Mouse (Mus musculus) stomach, postnatal 0 days (tissue): ENCODE measurements around the gene Mrfap1. TPM values are rescaled to one million over a fixed set of nuclear protein-coding genes. Genes with fewer than 3 reads are reported as not detected.
A peak's percentile ranks its signal among the peaks of the same experiment; 100 is the strongest.

Experiments
- ATAC-seq: fragments of 200-750 bp; cut with Nextera tagmentation; 2 replicates; pipeline ENCODE4 v1.8.0; 2017; ENCODE audit not compliant: low FRiP score, low TSS enrichment
- DNase-seq: peaks from one replicate; pipeline ENCODE4 v3.0.0-alpha.2; 2016; ENCODE audit warnings: low spot score
- H3K27ac ChIP-seq: fragments of 300-500 bp; sonication (generic); replicated peaks from 2 replicates; pipeline ENCODE4 v1.5.1; 2014; ENCODE audit warnings: mild to moderate bottlenecking, control low read depth
- H3K27me3 ChIP-seq: fragments of 300-500 bp; sonication (generic); 2 replicates; pipeline ENCODE4 v1.6.1; 2014; ENCODE audit warnings: low read length; ENCODE audit not compliant: control insufficient read depth, insufficient read depth
- H3K36me3 ChIP-seq: fragments of 300-500 bp; sonication (generic); 2 replicates; pipeline ENCODE4 v1.6.1; 2014; ENCODE audit warnings: low read length, mixed read lengths; ENCODE audit not compliant: control insufficient read depth, insufficient read depth
- H3K4me1 ChIP-seq: fragments of 300-500 bp; sonication (generic); replicated peaks from 2 replicates; pipeline ENCODE4 v1.6.1; 2014; ENCODE audit warnings: antibody characterized with exemption; ENCODE audit not compliant: control insufficient read depth, insufficient read depth
- H3K4me2 ChIP-seq: fragments of 300-500 bp; sonication (generic); replicated peaks from 2 replicates; pipeline ENCODE4 v1.6.1; 2014; ENCODE audit warnings: low read depth, mild to moderate bottlenecking, control low read depth, moderate library complexity
- H3K4me3 ChIP-seq: fragments of 300-500 bp; sonication (generic); 2 replicates; pipeline ENCODE4 v1.5.1; 2014; ENCODE audit warnings: low read depth, low read length, control low read depth
- H3K9ac ChIP-seq: fragments of 300-500 bp; sonication (generic); 2 replicates; pipeline ENCODE4 v1.6.1; 2014; ENCODE audit warnings: mild to moderate bottlenecking, low read length, control low read depth, mixed read lengths
- H3K9me3 ChIP-seq: fragments of 300-500 bp; sonication (generic); 2 replicates; pipeline ENCODE4 v1.6.1; 2016; ENCODE audit warnings: low read length; ENCODE audit not compliant: control insufficient read depth
- CTCF ChIP-seq: IDR thresholded peaks from 2 replicates; pipeline ENCODE4 v1.5.1; 2016; ENCODE audit warnings: antibody characterized with exemption, low read depth, mild to moderate bottlenecking, moderate library complexity
- EP300 ChIP-seq: optimal IDR thresholded peaks from 2 replicates; pipeline ENCODE3; 2016; ENCODE audit warnings: antibody characterized with exemption
- WGBS: fragments of 180-500 bp; shearing (Covaris S2); extraction: QIAGEN DNeasy Blood & Tissue Kit; methylation state at CpG from one replicate; pipeline ENCODE4 v1.1.7; 2014; 5-methylcytosine and 5-hydroxymethylcytosine counted together
- polyA plus RNA-seq: library from polyadenylated mRNA; unstranded; fragments of >200 nt; fragmentation: Nextera tagmentation; extraction: Ambion mirVana; gene quantifications from 2 replicates; pipeline ENCODE4 v1.2.1, GENCODE M21; 2015

The Mrfap1 gene
- polyA plus RNA-seq, 1 experiment from 2014 or later = 322 TPM

DNA sequence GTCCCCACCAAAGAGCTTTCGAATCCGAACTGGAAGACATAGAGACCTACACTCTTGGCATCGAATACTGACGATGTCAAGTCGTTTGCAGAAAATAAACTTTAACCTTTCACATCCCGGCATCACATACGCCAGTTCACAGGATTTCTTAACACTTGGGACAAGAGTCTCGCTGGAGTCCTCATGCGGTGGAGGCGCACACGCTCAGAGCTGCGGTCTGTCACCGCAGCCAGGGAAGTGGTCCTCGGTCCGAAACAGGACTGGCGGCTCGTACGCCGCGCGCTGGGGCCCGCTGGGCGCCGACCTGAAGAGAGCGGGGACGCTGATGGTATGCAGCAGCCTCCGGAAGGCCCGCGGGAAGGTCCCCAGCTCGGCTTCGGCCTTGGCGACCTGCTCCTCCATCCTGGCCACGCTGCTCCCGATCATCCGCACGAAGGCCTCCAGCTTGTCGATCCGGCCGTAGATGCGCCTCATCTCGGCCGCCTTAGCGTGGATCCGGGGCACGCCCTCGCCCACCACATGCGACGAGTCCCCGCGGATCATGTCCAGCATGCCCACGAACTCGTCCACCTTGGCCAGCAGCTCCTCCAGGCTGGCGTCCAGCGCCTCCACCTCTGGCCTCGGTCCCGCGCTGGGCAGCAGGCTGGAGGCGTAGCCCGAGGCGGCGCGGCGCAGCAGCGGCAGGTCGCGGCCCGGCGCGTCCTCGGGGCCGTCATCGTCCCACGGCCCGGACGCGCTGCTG lies 48.6 kb downstream of the Mrfap1 start:
- Histone ChIP-seq H3K27ac (peak overlapping the region; percentile 61; the same call in 1 of the 2 replicates), H3K4me3 (peak overlapping the region; percentile 99), H3K4me2 (peak overlapping the region; percentile 98), H3K27me3 (no peaks in the 10 kb centered on the region), H3K36me3 (no peaks in the 10 kb centered on the region; the same call in 1 of the 2 replicates), H3K4me1 (no peaks in the 10 kb centered on the region), H3K9ac (peak overlapping the region; percentile 92), H3K9me3 (no peaks in the 10 kb centered on the region)
- WGBS = 2% methylated on average over 61 of the region's 76 CpGs
- no peak for TF ChIP-seq CTCF
- TF ChIP-seq EP300 = no peak
- DNase-seq (no peak), ATAC-seq (peak; percentile 75)

GRCm38 (mm10) chr5:36747071-36747470 lies 49.5 kb downstream of the Mrfap1 start:
- 73% methylated on average over 7 of the region's 7 CpGs for WGBS
- H3K9ac ChIP-seq = no peak overlapping the region; the same call in 1 of the 2 replicates

More at GRCm38 (mm10) chr5:36747071-36747470, 49.5 kb downstream of the Mrfap1 start:
- H3K4me1 ChIP-seq = no peaks in the 10 kb centered on the region
- H3K9me3 ChIP-seq = no peaks in the 10 kb centered on the region
- 0 out of 2 replicates have a peak overlapping the region, but pooled peaks have one; percentile 99 for H3K4me3 ChIP-seq
- H3K27me3 ChIP-seq = no peaks in the 10 kb centered on the region
- DNase-seq (no peak), ATAC-seq (no peak)
- TF ChIP-seq CTCF = no peak
- no peak for TF ChIP-seq EP300
- H3K4me2 ChIP-seq = peak overlapping the region; percentile 98
- no peak overlapping the region for H3K27ac ChIP-seq
- no peaks in the 10 kb centered on the region; the same call in 1 of the 2 replicates for H3K36me3 ChIP-seq

Other genes with a start within 250 kb of the Mrfap1 start
- 22.1 and 22.8 TPM in 2 replicates for gene Tbc1d14, start 203.5 kb downstream of the Mrfap1 start, polyA plus RNA-seq
- 21.5 and 22.7 TPM in 2 replicates for gene D5Ertd579e, start 100.7 kb downstream of the Mrfap1 start, polyA plus RNA-seq
- 21.4 and 22.2 TPM in 2 replicates for gene Bloc1s4, start 48.1 kb downstream of the Mrfap1 start, polyA plus RNA-seq
- 16.3 and 18.0 TPM in 2 replicates for gene Man2b2, start 33.9 kb upstream of the Mrfap1 start, polyA plus RNA-seq
- 0.77 and 0.93 TPM in 2 replicates for gene Ppp2r2c, start 71.7 kb upstream of the Mrfap1 start, polyA plus RNA-seq
- gene Wfs1, start 192.4 kb upstream of the Mrfap1 start, polyA plus RNA-seq = 7.6 and 8.5 TPM in 2 replicates